Mouse (Mus musculus) bone marrow macrophage, adult 2 months (primary cell): Measurements from ENCODE around the gene Nfkbie.

ENCODE experiments used
- CTCF ChIP-seq: IDR thresholded peaks from 2 replicates; pipeline ENCODE4 v1.5.1; 2012; ENCODE audit warnings: low read depth, mild to moderate bottlenecking, low read length, moderate library complexity
- POLR2A ChIP-seq: IDR thresholded peaks from 2 replicates; pipeline ENCODE4 v1.6.1; 2012; ENCODE audit warnings: mild to moderate bottlenecking, low read depth, low read length, borderline replicate concordance

DNA sequence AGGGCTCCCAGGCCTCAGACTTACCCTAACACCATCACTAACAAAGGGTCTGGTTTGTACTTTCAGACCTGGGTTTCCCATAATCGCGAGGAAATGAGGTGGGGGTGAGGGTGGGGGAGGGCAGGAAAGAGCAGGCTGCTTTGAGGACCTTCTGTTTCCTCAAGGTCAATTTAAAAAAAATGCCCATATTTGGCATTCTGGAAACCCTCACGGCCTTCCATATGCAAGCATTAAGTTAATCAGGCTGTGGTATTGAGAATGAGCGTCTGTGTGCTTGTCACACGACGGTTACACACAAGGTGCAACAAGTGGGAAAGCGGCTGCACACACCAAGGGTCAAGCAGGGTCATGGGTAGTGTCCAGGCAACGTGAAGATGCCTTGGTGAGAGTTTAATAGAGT, 56.5 kb downstream of the Nfkbie start:
- no peak for TF ChIP-seq POLR2A
- TF ChIP-seq CTCF, result no peak
